Mouse (Mus musculus): Measurements from ENCODE around the gene Nova2.

Nova2 gene

GRCm38 (mm10) chr7:18957569-18958383 is 32.1 kb downstream of the Nova2 start:
- H3K27me3 ChIP-seq (ENCODE audit: insufficient read depth, low read length): peaks cover 86% of the 10 kb centered on the region
- H3K9me3 ChIP-seq (ENCODE audit: low read length): no peaks in the 10 kb centered on the region
- H3K36me3 ChIP-seq (ENCODE audit: insufficient read depth, low read length): no peaks in the 10 kb centered on the region
- H3K4me1 ChIP-seq (replicated peaks; ENCODE audit: low read depth, low read length): peaks cover 33% of the 10 kb centered on the region
- TF ChIP-seq CTCF (conservative IDR thresholded peaks at IDR 0.05; ENCODE audit: low read length) (no peak), POU5F1 (IDR thresholded peaks at IDR 0.05; ENCODE audit: borderline replicate concordance, low read length) (no peak), NANOG (IDR thresholded peaks at IDR 0.05; ENCODE audit: borderline replicate concordance, low read length) (no peak)
- peak overlapping the region; percentile 80 for H3K4me3 ChIP-seq (replicated peaks; ENCODE audit: low read length)

DNA sequence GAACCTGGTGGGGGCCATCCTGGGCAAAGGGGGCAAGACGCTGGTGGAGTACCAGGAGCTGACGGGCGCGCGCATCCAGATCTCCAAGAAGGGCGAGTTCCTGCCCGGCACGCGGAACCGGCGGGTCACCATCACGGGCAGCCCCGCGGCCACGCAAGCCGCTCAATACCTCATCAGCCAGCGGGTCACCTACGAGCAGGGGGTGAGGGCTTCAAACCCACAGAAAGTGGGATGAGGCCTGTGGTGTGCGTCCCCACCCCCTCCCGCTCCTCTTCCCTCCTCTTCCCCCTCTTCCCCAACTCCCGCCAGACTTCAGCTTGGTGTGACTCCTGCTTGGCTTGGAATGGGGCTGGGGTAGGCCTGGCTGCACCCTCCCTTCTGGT is 32.7 kb downstream of the Nova2 start:
- peaks cover 39% of the 10 kb centered on the region for H3K4me1 ChIP-seq (replicated peaks; ENCODE audit: low read depth, low read length)
- H3K4me3 ChIP-seq (replicated peaks; ENCODE audit: low read length): peak overlapping the region; percentile 80
- TF ChIP-seq NANOG (IDR thresholded peaks at IDR 0.05; ENCODE audit: borderline replicate concordance, low read length) (no peak), CTCF (conservative IDR thresholded peaks at IDR 0.05; ENCODE audit: low read length) (no peak), POU5F1 (IDR thresholded peaks at IDR 0.05; ENCODE audit: borderline replicate concordance, low read length) (no peak)
- H3K27me3 ChIP-seq (ENCODE audit: insufficient read depth, low read length): peaks cover 91% of the 10 kb centered on the region
- H3K36me3 ChIP-seq (ENCODE audit: insufficient read depth, low read length): no peaks in the 10 kb centered on the region
- H3K9me3 ChIP-seq (ENCODE audit: low read length): no peaks in the 10 kb centered on the region

- H3K9me3 ChIP-seq (ENCODE audit: low read length): no peaks in the 10 kb centered on the region
- no peaks in the 10 kb centered on the region for H3K36me3 ChIP-seq (ENCODE audit: insufficient read depth, low read length)
Observed at GRCm38 (mm10) chr7:18959446-18959845, 33.8 kb downstream of the Nova2 start.

GRCm38 (mm10) chr7:18962171-18962792 is 36.6 kb downstream of the Nova2 start:
- peaks cover 53% of the 10 kb centered on the region for H3K4me1 ChIP-seq (replicated peaks; ENCODE audit: low read depth, low read length)
- no peaks in the 10 kb centered on the region for H3K9me3 ChIP-seq (ENCODE audit: low read length)
- peaks cover 80% of the 10 kb centered on the region for H3K27me3 ChIP-seq (ENCODE audit: insufficient read depth, low read length)
- H3K36me3 ChIP-seq (ENCODE audit: insufficient read depth, low read length): no peaks in the 10 kb centered on the region
- H3K4me3 ChIP-seq (replicated peaks; ENCODE audit: low read length): peak overlapping the region; percentile 62
- TF ChIP-seq NANOG (IDR thresholded peaks at IDR 0.05; ENCODE audit: borderline replicate concordance, low read length) (no peak), CTCF (conservative IDR thresholded peaks at IDR 0.05; ENCODE audit: low read length) (no peak), POU5F1 (IDR thresholded peaks at IDR 0.05; ENCODE audit: borderline replicate concordance, low read length) (no peak)

More at GRCm38 (mm10) chr7:18959446-18959845, 33.8 kb downstream of the Nova2 start:
- Histone ChIP-seq H3K4me1 (replicated peaks; ENCODE audit: low read depth, low read length) (peaks cover 48% of the 10 kb centered on the region), H3K4me3 (replicated peaks; ENCODE audit: low read length) (no peak overlapping the region), H3K27me3 (ENCODE audit: insufficient read depth, low read length) (peaks cover 90% of the 10 kb centered on the region)
- TF ChIP-seq CTCF (conservative IDR thresholded peaks at IDR 0.05; ENCODE audit: low read length) (no peak), POU5F1 (IDR thresholded peaks at IDR 0.05; ENCODE audit: borderline replicate concordance, low read length) (no peak), NANOG (IDR thresholded peaks at IDR 0.05; ENCODE audit: borderline replicate concordance, low read length) (no peak)

DNA sequence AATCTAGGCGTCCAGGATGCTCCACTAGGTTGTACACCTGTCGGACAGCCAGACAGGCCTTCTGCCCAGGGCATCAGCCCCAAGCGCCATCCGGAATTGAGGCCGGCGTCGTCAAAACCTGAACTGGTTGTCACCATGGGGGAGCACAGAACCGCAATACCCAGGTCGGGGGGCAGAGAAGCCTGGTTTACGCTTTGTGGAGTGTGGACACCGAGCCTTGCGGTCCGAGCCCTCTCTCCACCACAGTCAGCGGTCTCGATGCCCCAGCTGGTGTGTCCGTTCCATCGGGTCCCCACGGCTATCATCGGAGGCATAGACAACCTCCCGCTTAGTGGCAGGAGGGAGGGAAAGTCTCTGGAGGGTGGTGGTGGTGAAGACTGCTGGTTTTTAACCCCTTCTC is 37.1 kb downstream of the Nova2 start:
- TF ChIP-seq CTCF (conservative IDR thresholded peaks at IDR 0.05; ENCODE audit: low read length) (no peak), NANOG (IDR thresholded peaks at IDR 0.05; ENCODE audit: borderline replicate concordance, low read length) (no peak), POU5F1 (IDR thresholded peaks at IDR 0.05; ENCODE audit: borderline replicate concordance, low read length) (no peak)
- Histone ChIP-seq H3K36me3 (ENCODE audit: insufficient read depth, low read length) (no peaks in the 10 kb centered on the region), H3K4me1 (replicated peaks; ENCODE audit: low read depth, low read length) (peaks cover 53% of the 10 kb centered on the region), H3K4me3 (replicated peaks; ENCODE audit: low read length) (peak overlapping the region; percentile 62), H3K27me3 (ENCODE audit: insufficient read depth, low read length) (peaks cover 77% of the 10 kb centered on the region), H3K9me3 (ENCODE audit: low read length) (no peaks in the 10 kb centered on the region)

DNA sequence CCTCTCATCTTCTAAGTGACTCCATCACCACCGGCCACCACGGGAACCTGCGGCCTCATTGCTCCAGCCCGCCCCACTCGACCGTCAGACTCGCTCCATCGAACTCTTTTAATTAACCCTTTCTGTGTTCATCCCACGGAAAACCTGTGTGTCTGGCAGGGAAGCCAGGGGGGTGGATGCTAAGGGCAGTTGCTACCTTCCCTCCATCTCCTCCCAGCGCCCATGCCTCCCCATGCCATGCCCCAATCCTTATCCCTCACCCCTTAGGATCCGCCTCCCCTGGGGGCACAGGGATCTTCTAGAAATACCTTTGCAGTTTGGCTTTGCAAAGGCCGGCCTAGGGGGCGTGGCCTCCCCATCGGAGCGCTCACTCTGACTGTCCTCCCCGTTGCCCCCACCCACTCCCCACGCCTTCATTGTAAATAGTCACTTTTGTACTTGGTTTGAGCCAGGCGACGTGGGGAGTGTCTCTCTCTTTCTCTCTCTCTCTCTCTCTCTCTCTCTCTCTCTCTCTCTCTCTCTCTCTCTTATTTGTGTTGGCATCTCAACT is 37.7 kb downstream of the Nova2 start:
- H3K4me1 ChIP-seq (replicated peaks; ENCODE audit: low read depth, low read length): peaks cover 52% of the 10 kb centered on the region
- peak overlapping the region; percentile 26 for H3K4me3 ChIP-seq (replicated peaks; ENCODE audit: low read length)
- peaks cover 76% of the 10 kb centered on the region for H3K27me3 ChIP-seq (ENCODE audit: insufficient read depth, low read length)
- no peaks in the 10 kb centered on the region for H3K36me3 ChIP-seq (ENCODE audit: insufficient read depth, low read length)
- TF ChIP-seq CTCF (conservative IDR thresholded peaks at IDR 0.05; ENCODE audit: low read length) (no peak), NANOG (IDR thresholded peaks at IDR 0.05; ENCODE audit: borderline replicate concordance, low read length) (no peak), POU5F1 (IDR thresholded peaks at IDR 0.05; ENCODE audit: borderline replicate concordance, low read length) (no peak)
- H3K9me3 ChIP-seq (ENCODE audit: low read length): no peaks in the 10 kb centered on the region

- Histone ChIP-seq H3K9me3 (ENCODE audit: low read length) (no peaks in the 10 kb centered on the region), H3K27me3 (ENCODE audit: insufficient read depth, low read length) (peaks cover 69% of the 10 kb centered on the region), H3K4me1 (replicated peaks; ENCODE audit: low read depth, low read length) (peaks cover 34% of the 10 kb centered on the region), H3K4me3 (replicated peaks; ENCODE audit: low read length) (no peak overlapping the region), H3K36me3 (ENCODE audit: insufficient read depth, low read length) (no peaks in the 10 kb centered on the region)
- TF ChIP-seq POU5F1 (IDR thresholded peaks at IDR 0.05; ENCODE audit: borderline replicate concordance, low read length) (no peak), NANOG (IDR thresholded peaks at IDR 0.05; ENCODE audit: borderline replicate concordance, low read length) (no peak), CTCF (conservative IDR thresholded peaks at IDR 0.05; ENCODE audit: low read length) (no peak)
Observed at GRCm38 (mm10) chr7:18965312-18965711, 39.6 kb downstream of the Nova2 start.

DNA sequence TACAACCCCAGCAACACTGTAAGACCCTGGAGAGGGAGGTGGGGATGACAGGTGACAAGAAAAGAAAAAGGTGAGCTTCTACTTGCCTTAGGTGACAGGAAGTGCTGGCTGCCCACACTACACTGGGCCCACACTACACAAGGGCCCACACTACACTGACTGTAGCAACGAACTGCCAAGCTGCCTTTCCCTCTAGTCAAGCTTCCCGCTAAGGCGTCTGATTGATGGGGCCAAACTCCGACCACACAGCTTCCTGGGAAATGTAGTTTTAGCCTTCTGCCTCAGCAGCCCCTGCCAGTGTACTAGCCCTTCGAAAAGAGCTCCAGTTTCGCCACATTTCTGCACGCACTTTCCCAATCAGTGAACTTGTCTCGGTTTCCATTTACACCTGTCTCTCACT is 41.9 kb downstream of the Nova2 start:
- H3K4me3 ChIP-seq (replicated peaks; ENCODE audit: low read length): no peak overlapping the region
- no peaks in the 10 kb centered on the region for H3K9me3 ChIP-seq (ENCODE audit: low read length)
- H3K27me3 ChIP-seq (ENCODE audit: insufficient read depth, low read length): peaks cover 46% of the 10 kb centered on the region
- TF ChIP-seq CTCF (conservative IDR thresholded peaks at IDR 0.05; ENCODE audit: low read length) (no peak), POU5F1 (IDR thresholded peaks at IDR 0.05; ENCODE audit: borderline replicate concordance, low read length) (no peak), NANOG (IDR thresholded peaks at IDR 0.05; ENCODE audit: borderline replicate concordance, low read length) (no peak)
- no peaks in the 10 kb centered on the region for H3K36me3 ChIP-seq (ENCODE audit: insufficient read depth, low read length)
- H3K4me1 ChIP-seq (replicated peaks; ENCODE audit: low read depth, low read length): peaks cover 22% of the 10 kb centered on the region

Data from E14TG2a.4 (cell line).